ENCODE assay signal across 8 mouse cellular contexts in genomic region chr17:27240556-27241457, GRCm38 (mm10). TPM values are rescaled to one million over a fixed set of nuclear protein-coding genes. Genes with fewer than 3 reads are reported as not detected.
DNase-seq lines count a peak whose midpoint lies in the region; ATAC-seq and TF ChIP-seq lines count a peak whose summit lies in the region.

No protein-coding gene starts in this region.

- H3K4me1 ChIP-seq in kidney, embryonic 14.5 days (ENCODE audit: control insufficient read depth, insufficient read depth, low read length): no peaks in the 10 kb centered on the region
- H3K4me1 ChIP-seq in kidney, adult 2 months (ENCODE audit: control insufficient read depth, insufficient read depth, low read length): no peaks in the 10 kb centered on the region
- peaks cover 21% of the 10 kb centered on the region for H3K4me1 ChIP-seq in hindbrain, embryonic 16.5 days (ENCODE audit: control insufficient read depth, insufficient read depth, low read depth, low read length)
- peaks cover 14% of the 10 kb centered on the region for H3K4me1 ChIP-seq in midbrain, embryonic 14.5 days (ENCODE audit: control insufficient read depth, insufficient read depth, low read length)

- TF ChIP-seq POLR2A in kidney, adult 2 months (IDR thresholded peaks at IDR 0.05; ENCODE audit: low read depth, low read length): no peak

- WGBS in kidney, embryonic 14.5 days: 48% methylated on average over 15 of the region's 15 CpGs
- 58% methylated on average over 15 of the region's 15 CpGs for WGBS in kidney, adult 2 months
- 25% methylated on average over 15 of the region's 15 CpGs for WGBS in hindbrain, embryonic 16.5 days
- WGBS in midbrain, embryonic 14.5 days: 37% methylated on average over 15 of the region's 15 CpGs

- H3K9me3 ChIP-seq in kidney, embryonic 14.5 days (ENCODE audit: control insufficient read depth, low read length): no peaks in the 10 kb centered on the region
- H3K9me3 ChIP-seq in hindbrain, embryonic 16.5 days (ENCODE audit: control insufficient read depth, low read length): no peaks in the 10 kb centered on the region
- H3K9me3 ChIP-seq in midbrain, embryonic 14.5 days (ENCODE audit: control insufficient read depth, low read length): no peaks in the 10 kb centered on the region

- H3K27ac ChIP-seq in kidney, embryonic 14.5 days (ENCODE audit: low read depth, low read length): no peak overlapping the region
- H3K27ac ChIP-seq in kidney, adult 2 months (ENCODE audit: insufficient read depth, low read depth, low read length): no peak overlapping the region
- H3K27ac ChIP-seq in hindbrain, embryonic 16.5 days (ENCODE audit: low read depth, low read length): peak overlapping the region; percentile 31
- H3K27ac ChIP-seq in midbrain, embryonic 14.5 days (replicated peaks; ENCODE audit: low read depth, low read length): peak overlapping the region; percentile 45; the same call in 1 of the 2 replicates

- no peaks in the 10 kb centered on the region for H3K36me3 ChIP-seq in kidney, embryonic 14.5 days (ENCODE audit: control insufficient read depth, insufficient read depth, low read length)
- no peaks in the 10 kb centered on the region for H3K36me3 ChIP-seq in kidney, adult 2 months (ENCODE audit: control insufficient read depth, insufficient read depth, low read length)
- H3K36me3 ChIP-seq in hindbrain, embryonic 16.5 days (ENCODE audit: control insufficient read depth, insufficient read depth, low read length): no peaks in the 10 kb centered on the region
- no peaks in the 10 kb centered on the region for H3K36me3 ChIP-seq in midbrain, embryonic 14.5 days (ENCODE audit: control insufficient read depth, insufficient read depth, low read length)

- DNase-seq in kidney, adult 2 months: no peak
- DNase-seq in cerebellum, adult 11-12 months: peak; percentile 98
- DNase-seq in gastrocnemius, adult 18-20 months (ENCODE audit: low spot score): peak; percentile 61
- peak; percentile 71 for DNase-seq in midbrain, embryonic 14.5 days

- no peaks in the 10 kb centered on the region for H3K27me3 ChIP-seq in kidney, embryonic 14.5 days (ENCODE audit: control insufficient read depth, insufficient read depth, low read length)
- no peaks in the 10 kb centered on the region for H3K27me3 ChIP-seq in kidney, adult 2 months (replicated peaks; ENCODE audit: control insufficient read depth, insufficient read depth, low read length)
- H3K27me3 ChIP-seq in hindbrain, embryonic 16.5 days (replicated peaks; ENCODE audit: control insufficient read depth, insufficient read depth, low read length): no peaks in the 10 kb centered on the region
- no peaks in the 10 kb centered on the region for H3K27me3 ChIP-seq in midbrain, embryonic 14.5 days (ENCODE audit: control insufficient read depth, insufficient read depth, low read length)

- H3K4me3 ChIP-seq in kidney, embryonic 14.5 days (ENCODE audit: low read length): no peak overlapping the region
- no peak overlapping the region for H3K4me3 ChIP-seq in kidney, adult 2 months (ENCODE audit: insufficient read depth, low read depth, low read length)
- no peak overlapping the region for H3K4me3 ChIP-seq in hindbrain, embryonic 16.5 days (ENCODE audit: low read length)
- no peak overlapping the region for H3K4me3 ChIP-seq in midbrain, embryonic 14.5 days (replicated peaks; ENCODE audit: low read depth, low read length)

- no peak overlapping the region for H3K9ac ChIP-seq in kidney, embryonic 14.5 days (ENCODE audit: low read depth, low read length)
- no peak overlapping the region for H3K9ac ChIP-seq in hindbrain, embryonic 16.5 days (ENCODE audit: low read depth, low read length)
- no peak overlapping the region for H3K9ac ChIP-seq in midbrain, embryonic 14.5 days (replicated peaks; ENCODE audit: low read length)

- no peak overlapping the region for H3K4me2 ChIP-seq in kidney, embryonic 14.5 days (replicated peaks; ENCODE audit: low read depth, low read length)
- no peak overlapping the region for H3K4me2 ChIP-seq in hindbrain, embryonic 16.5 days (ENCODE audit: low read length)
- no peak overlapping the region for H3K4me2 ChIP-seq in midbrain, embryonic 14.5 days (ENCODE audit: low read length)

- ATAC-seq in kidney, embryonic 14.5 days (ENCODE audit: low FRiP score, low TSS enrichment): peak; percentile 35; the same call in 1 of the 2 replicates
- peak; percentile 38; the same call in 1 of the 2 replicates for ATAC-seq in hindbrain, embryonic 16.5 days
- ATAC-seq in midbrain, embryonic 14.5 days (ENCODE audit: low FRiP score, low TSS enrichment): no peak
- no peak for ATAC-seq in erythroid progenitor cell, adult 5-6 weeks (replicated peaks; ENCODE audit: low FRiP score, poor library complexity, severe bottlenecking)
- no peak for ATAC-seq in erythroblast, adult 5-6 weeks (replicated peaks; ENCODE audit: low FRiP score, poor library complexity, severe bottlenecking)

- no peak for TF ChIP-seq CTCF in kidney, adult 2 months (conservative IDR thresholded peaks at IDR 0.05; ENCODE audit: insufficient read depth, insufficient read length, low read depth, low read length)

RNA-seq across cellular contexts. Expression of gene Lemd2, which starts 36.5 kb away (rescaled TPM):
- 14.5 and 15.6 TPM in 2 replicates for polyA plus RNA-seq in kidney, embryonic 14.5 days (2014; fragmentation: Nextera tagmentation; extraction: Ambion mirVana)
- polyA plus RNA-seq in kidney, adult 2 months (2012; rRNA removed): 48.4 and 64.4 TPM in 2 replicates
- 10 to 100 TPM; 20.6 to 21.9 TPM for total RNA-seq in gastrocnemius, adult 18-20 months (2021)
- 11.1 and 17.7 TPM in 2 replicates for polyA plus RNA-seq in hindbrain, embryonic 16.5 days (2015; fragmentation: Nextera tagmentation; extraction: Ambion mirVana)
- 20.8 and 30.7 TPM in 2 replicates for polyA plus RNA-seq in midbrain, embryonic 14.5 days (2014; fragmentation: Nextera tagmentation; extraction: Ambion mirVana)
- total RNA-seq in erythroid progenitor cell, adult 5-6 weeks (2015; ENCODE audit: low replicate concordance): 14.1 and 49.5 TPM in 2 replicates
- 17.6 and 31.8 TPM in 2 replicates for total RNA-seq in erythroid progenitor cell, adult 5-6 weeks (2017; ENCODE audit: low replicate concordance)
- total RNA-seq in erythroblast, adult 5-6 weeks (2015; ENCODE audit: low replicate concordance): 2.7 and 5.4 TPM in 2 replicates
- total RNA-seq in erythroblast, adult 5-6 weeks (2017; ENCODE audit: low replicate concordance): 12.9 and 13.5 TPM in 2 replicates

Comparison
In these comparisons a context has a peak if more than half of its experiments do, and no peak if none do; other contexts are left out.
1. ATAC-seq: peak in kidney, embryonic 14.5 days (single experiment) and hindbrain, embryonic 16.5 days (single experiment); none in midbrain, embryonic 14.5 days (single experiment), erythroid progenitor cell, adult 5-6 weeks (single experiment) and erythroblast, adult 5-6 weeks (single experiment).
2. H3K27ac ChIP-seq: peak in hindbrain, embryonic 16.5 days (single experiment) and midbrain, embryonic 14.5 days (single experiment); none in kidney, embryonic 14.5 days (single experiment) and kidney, adult 2 months (single experiment).